Mouse (Mus musculus): ENCODE data around the gene Pld2. TPM values are rescaled to one million over a fixed set of nuclear protein-coding genes. Genes with fewer than 3 reads are reported as not detected.
"Not testable (repeated sequence)": the region's sequence is repeated elsewhere in the genome, so short reads cannot be mapped to it uniquely, and the experiment has no call there.

Gene Pld2
- polyA plus RNA-seq, 2 experiments from 2014 or later: 1.2 to 1.8 TPM

- ATAC-seq: no peak
These were observed 13.7 kb upstream of the Pld2 start for GRCm38 (mm10) chr11:70526211-70526610.

GRCm38 (mm10) chr11:70528610-70529009 lies 11.3 kb upstream of the Pld2 start:
- ATAC-seq: no peak

GRCm38 (mm10) chr11:70531065-70531464 lies 8.8 kb upstream of the Pld2 start:
- ATAC-seq: not testable (repeated sequence)

GRCm38 (mm10) chr11:70532839-70533238 lies 7.0 kb upstream of the Pld2 start, which contains the start of gene Gm40193:
Gene Gm40193, minus strand, starts transcription at chr11:70532939.
- ATAC-seq: no peak

GRCm38 (mm10) chr11:70539423-70539822 lies 441 bp upstream of the Pld2 start:
- no peak for ATAC-seq

- no peak for ATAC-seq
These were observed 1.1 kb downstream of the Pld2 start for GRCm38 (mm10) chr11:70540928-70541327.

- no peak for ATAC-seq
These were observed 1.6 kb downstream of the Pld2 start for GRCm38 (mm10) chr11:70541415-70541814.

- no peak for ATAC-seq
These were observed 4.6 kb downstream of the Pld2 start for GRCm38 (mm10) chr11:70544496-70544895.

- no peak for ATAC-seq
These were observed 11.7 kb downstream of the Pld2 start for GRCm38 (mm10) chr11:70551526-70551925.

GRCm38 (mm10) chr11:70553940-70554339 lies 14.1 kb downstream of the Pld2 start:
- ATAC-seq: no peak

GRCm38 (mm10) chr11:70557545-70557944 lies 17.7 kb downstream of the Pld2 start:
- no peak for ATAC-seq

GRCm38 (mm10) chr11:70561937-70562286 lies 22.0 kb downstream of the Pld2 start:
- ATAC-seq: no peak

GRCm38 (mm10) chr11:70562287-70562994 lies 22.6 kb downstream of the Pld2 start, which contains the start of gene Mink1:
Gene Mink1, plus strand, starts transcription at chr11:70562881.
- ATAC-seq: peak; percentile 78

- ATAC-seq: no peak
These were observed 23.2 kb downstream of the Pld2 start for GRCm38 (mm10) chr11:70562995-70563469.

- ATAC-seq: peak; percentile 30
These were observed 23.8 kb downstream of the Pld2 start for GRCm38 (mm10) chr11:70563470-70564275.

- ATAC-seq: no peak
These were observed 24.5 kb downstream of the Pld2 start for GRCm38 (mm10) chr11:70564276-70564873.

GRCm38 (mm10) chr11:70566586-70566985 lies 26.7 kb downstream of the Pld2 start:
- ATAC-seq: no peak

- not testable (repeated sequence) for ATAC-seq
These were observed 30.8 kb downstream of the Pld2 start for GRCm38 (mm10) chr11:70570614-70571013.

GRCm38 (mm10) chr11:70571641-70572040 lies 31.8 kb downstream of the Pld2 start:
- ATAC-seq: no peak

- no peak for ATAC-seq
These were observed 32.6 kb downstream of the Pld2 start for GRCm38 (mm10) chr11:70572348-70572902.

GRCm38 (mm10) chr11:70573872-70574271 lies 34.0 kb downstream of the Pld2 start:
- ATAC-seq: no peak

- ATAC-seq: no peak
These were observed 37.3 kb downstream of the Pld2 start for GRCm38 (mm10) chr11:70577201-70577600.

GRCm38 (mm10) chr11:70578962-70579361 lies 39.1 kb downstream of the Pld2 start:
- ATAC-seq: no peak
